Mouse (Mus musculus): Measurements from ENCODE around the gene Fam83c. TPM values are rescaled to one million over a fixed set of nuclear protein-coding genes. Genes with fewer than 3 reads are reported as not detected.
A peak's percentile ranks its signal among the peaks of the same experiment; 100 is the strongest.
"Not testable (repeated sequence)": the region's sequence is repeated elsewhere in the genome, so short reads cannot be mapped to it uniquely, and the experiment has no call there.

The Fam83c gene
- polyA plus RNA-seq, 1 experiment from 2014 or later, result 0.74 TPM

DNA sequence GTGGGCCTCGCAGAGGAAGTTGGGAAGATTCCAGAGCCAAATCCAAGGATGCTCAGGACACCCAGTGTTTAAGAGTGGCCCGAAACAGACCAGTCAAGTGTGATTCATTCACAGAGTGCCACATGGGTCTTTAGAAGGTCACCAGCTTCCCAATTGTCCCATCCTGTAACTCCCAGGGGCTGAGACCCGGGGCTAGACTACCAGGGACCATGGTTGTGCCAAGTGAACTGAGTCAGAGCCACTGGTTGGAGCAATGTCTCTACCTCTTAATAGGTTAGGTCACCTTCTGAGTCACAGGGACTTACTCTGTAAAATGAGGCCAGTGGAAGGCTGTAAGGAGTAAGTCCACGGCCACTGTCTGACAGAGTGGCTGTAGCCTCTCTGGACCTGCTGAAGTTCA is 4.3 kb upstream of the Fam83c start:
- no peaks in the 10 kb centered on the region for H3K36me3 ChIP-seq (ENCODE audit: control insufficient read depth, insufficient read depth, low read length)
- WGBS, result 77% methylated on average over 4 of the region's 4 CpGs
- no peak overlapping the region for H3K27ac ChIP-seq (replicated peaks; ENCODE audit: low read depth, low read length)
- no peaks in the 10 kb centered on the region for H3K4me1 ChIP-seq (ENCODE audit: control insufficient read depth, insufficient read depth, low read length)
- H3K4me2 ChIP-seq (ENCODE audit: low read depth, low read length), result no peak overlapping the region
- H3K4me3 ChIP-seq (ENCODE audit: low read depth, low read length), result no peak overlapping the region
- DNase-seq (ENCODE audit: low spot score), result no peak
- H3K27me3 ChIP-seq (replicated peaks; ENCODE audit: control insufficient read depth, insufficient read depth, low read length), result no peaks in the 10 kb centered on the region
- no peaks in the 10 kb centered on the region for H3K9me3 ChIP-seq (ENCODE audit: control insufficient read depth, low read length)
- no peak for ATAC-seq (ENCODE audit: low read depth)
- no peak overlapping the region for H3K9ac ChIP-seq (ENCODE audit: low read depth, low read length)

DNA sequence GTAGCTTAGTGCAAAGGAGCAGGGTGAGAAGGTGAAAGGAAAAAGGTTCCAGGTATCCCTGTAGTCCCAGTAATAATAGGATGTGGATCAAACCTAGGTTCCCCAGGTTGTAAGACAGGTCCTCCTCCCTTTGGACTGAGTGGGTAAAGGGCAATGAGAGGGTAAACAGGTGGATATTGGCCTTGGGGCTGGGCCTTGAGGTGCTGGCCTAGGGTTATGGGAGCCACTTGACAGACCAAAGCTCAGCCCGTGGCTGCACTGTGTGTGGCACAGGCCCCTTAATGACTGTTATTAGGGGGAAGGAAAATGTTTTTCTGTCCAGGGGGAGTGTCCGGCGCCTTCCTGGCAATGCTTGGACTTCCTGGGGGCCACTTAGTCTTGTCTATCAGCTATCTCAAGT is 3.3 kb upstream of the Fam83c start:
- ATAC-seq (ENCODE audit: low read depth) (no peak), DNase-seq (ENCODE audit: low spot score) (no peak)
- WGBS, result 59% methylated on average over 3 of the region's 3 CpGs
- Histone ChIP-seq H3K27ac (replicated peaks; ENCODE audit: low read depth, low read length) (no peak overlapping the region), H3K4me3 (ENCODE audit: low read depth, low read length) (no peak overlapping the region), H3K9ac (ENCODE audit: low read depth, low read length) (no peak overlapping the region), H3K36me3 (ENCODE audit: control insufficient read depth, insufficient read depth, low read length) (no peaks in the 10 kb centered on the region), H3K27me3 (replicated peaks; ENCODE audit: control insufficient read depth, insufficient read depth, low read length) (no peaks in the 10 kb centered on the region), H3K4me2 (ENCODE audit: low read depth, low read length) (no peak overlapping the region), H3K9me3 (ENCODE audit: control insufficient read depth, low read length) (no peaks in the 10 kb centered on the region), H3K4me1 (ENCODE audit: control insufficient read depth, insufficient read depth, low read length) (no peaks in the 10 kb centered on the region)

DNA sequence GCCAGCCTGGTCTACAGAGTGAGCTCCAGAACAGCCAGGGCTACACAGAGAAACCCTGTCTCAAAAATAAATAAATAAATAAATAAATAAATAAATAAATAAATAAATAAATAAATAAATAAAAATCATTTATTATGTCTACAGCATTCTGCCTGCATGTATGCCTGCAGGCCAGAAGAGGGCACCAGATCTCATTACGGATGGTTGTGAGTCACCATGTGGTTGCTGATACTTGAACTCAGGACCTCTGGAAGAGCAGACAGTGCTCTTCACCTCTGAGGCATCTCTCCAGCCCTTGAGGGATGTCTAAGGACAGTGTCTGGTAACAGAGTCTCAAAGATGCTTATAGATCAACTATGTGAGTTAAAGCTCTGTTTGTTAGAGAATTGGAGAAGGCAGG is 2.6 kb downstream of the Fam83c start:
- H3K4me2 ChIP-seq (ENCODE audit: low read depth, low read length); DNase-seq (ENCODE audit: low spot score); H3K4me1 ChIP-seq (ENCODE audit: control insufficient read depth, insufficient read depth, low read length); H3K27me3 ChIP-seq (replicated peaks; ENCODE audit: control insufficient read depth, insufficient read depth, low read length); H3K9me3 ChIP-seq (ENCODE audit: control insufficient read depth, low read length); ATAC-seq (ENCODE audit: low read depth); H3K4me3 ChIP-seq (ENCODE audit: low read depth, low read length); H3K36me3 ChIP-seq (ENCODE audit: control insufficient read depth, insufficient read depth, low read length); H3K9ac ChIP-seq (ENCODE audit: low read depth, low read length); H3K27ac ChIP-seq (replicated peaks; ENCODE audit: low read depth, low read length): not testable (repeated sequence)
- WGBS, result 72% methylated on average over 1 of the region's 1 CpGs

DNA sequence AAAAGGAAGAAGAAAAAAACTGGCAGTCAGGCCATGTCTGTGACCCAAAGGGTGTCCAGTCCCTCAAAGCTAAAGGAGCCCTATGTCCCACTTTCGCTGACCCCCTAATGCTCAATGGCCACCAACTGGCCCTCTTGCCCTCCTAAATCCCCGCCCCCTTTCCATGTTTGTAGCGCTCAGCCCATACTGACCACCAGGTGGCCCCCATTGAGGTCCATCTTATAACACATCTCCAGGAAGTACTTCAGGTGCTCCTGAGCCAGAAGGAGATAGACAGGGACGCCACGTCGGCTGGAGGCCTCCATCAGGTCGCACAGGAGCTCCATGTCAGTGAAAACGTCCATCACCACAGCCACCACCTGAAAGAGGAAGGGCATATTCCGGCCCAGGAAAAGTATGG is 3.4 kb downstream of the Fam83c start:
- peaks cover 9% of the 10 kb centered on the region for H3K4me1 ChIP-seq (ENCODE audit: control insufficient read depth, insufficient read depth, low read length)
- DNase-seq (ENCODE audit: low spot score) (no peak), ATAC-seq (ENCODE audit: low read depth) (no peak)
- WGBS, result 57% methylated on average over 9 of the region's 9 CpGs
- no peak overlapping the region for H3K27ac ChIP-seq (replicated peaks; ENCODE audit: low read depth, low read length)
- no peaks in the 10 kb centered on the region for H3K9me3 ChIP-seq (ENCODE audit: control insufficient read depth, low read length)
- H3K4me2 ChIP-seq (ENCODE audit: low read depth, low read length), result no peak overlapping the region
- no peaks in the 10 kb centered on the region for H3K27me3 ChIP-seq (replicated peaks; ENCODE audit: control insufficient read depth, insufficient read depth, low read length)
- no peak overlapping the region for H3K4me3 ChIP-seq (ENCODE audit: low read depth, low read length)
- no peak overlapping the region for H3K9ac ChIP-seq (ENCODE audit: low read depth, low read length)
- H3K36me3 ChIP-seq (ENCODE audit: control insufficient read depth, insufficient read depth, low read length), result no peaks in the 10 kb centered on the region

DNA sequence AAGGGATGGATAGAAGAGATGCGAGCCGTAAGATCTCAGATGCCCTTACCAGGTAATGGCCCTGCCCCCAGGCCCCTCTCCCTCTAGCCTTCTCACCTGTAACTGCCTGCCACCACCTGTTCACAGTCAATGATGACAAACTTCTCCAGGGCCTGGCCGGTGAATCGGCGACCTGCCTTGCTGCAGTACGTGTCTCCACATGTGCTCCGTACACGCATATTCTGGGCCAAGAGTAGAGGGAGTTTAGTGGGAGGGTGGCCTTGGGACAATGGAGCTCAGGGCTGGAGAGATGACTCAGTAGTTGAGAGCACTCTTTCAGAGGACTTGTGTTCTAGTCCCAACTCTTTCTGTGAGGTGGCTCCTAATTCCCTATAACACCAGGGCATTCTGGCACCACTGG is 3.8 kb downstream of the Fam83c start:
- Histone ChIP-seq H3K9me3 (ENCODE audit: control insufficient read depth, low read length) (no peaks in the 10 kb centered on the region), H3K4me3 (ENCODE audit: low read depth, low read length) (no peak overlapping the region)
- ATAC-seq (ENCODE audit: low read depth), result no peak

DNA sequence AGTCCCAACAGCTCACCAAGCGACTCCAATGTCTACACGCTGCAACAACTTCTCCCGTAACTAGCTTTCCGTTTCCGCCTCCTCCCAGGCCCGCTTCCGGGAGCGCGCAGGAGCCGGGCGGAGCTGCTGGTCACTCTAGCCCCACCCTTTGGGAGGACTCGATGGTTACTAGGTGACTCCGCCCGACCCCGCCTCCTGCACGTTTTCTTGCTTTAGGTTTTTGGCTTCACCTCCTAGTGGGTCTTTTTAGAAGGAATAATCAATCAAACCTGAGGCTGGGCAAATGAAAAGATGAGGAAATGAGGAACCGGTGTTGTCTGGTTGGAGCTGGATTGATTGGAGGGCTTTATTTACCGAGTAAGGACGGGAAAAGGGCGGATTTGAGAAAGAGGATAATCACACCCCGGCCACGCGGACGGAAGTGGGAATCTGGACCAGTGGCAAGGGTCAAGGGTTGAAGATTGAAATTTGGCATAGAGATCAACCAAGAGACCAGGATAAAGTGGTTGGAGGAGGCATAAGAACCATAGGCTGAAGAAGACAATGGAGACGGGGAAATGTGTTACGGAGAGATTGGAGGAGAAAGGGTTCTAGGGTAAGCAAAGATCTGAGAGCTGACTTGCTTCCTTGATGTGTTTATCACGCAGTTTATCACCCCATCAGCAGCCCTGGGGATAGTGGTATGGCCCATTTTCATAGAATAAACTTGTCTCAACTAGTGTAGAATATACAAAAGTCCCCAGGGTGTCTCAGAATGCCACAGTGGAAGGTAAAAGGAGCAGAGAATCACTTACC is 7.8 kb downstream of the Fam83c start, which contains the start of gene Eif6:
Gene Eif6 (minus strand): TSS at position 296 of the 795 bp plus-strand sequence.
- H3K4me1 ChIP-seq (ENCODE audit: control insufficient read depth, insufficient read depth, low read length), result peaks cover 16% of the 10 kb centered on the region
- WGBS, result 3% methylated on average over 27 of the region's 27 CpGs

More for the DNA sequence above, 3.8 kb downstream of the Fam83c start:
- Histone ChIP-seq H3K4me1 (ENCODE audit: control insufficient read depth, insufficient read depth, low read length) (peaks cover 9% of the 10 kb centered on the region), H3K9ac (ENCODE audit: low read depth, low read length) (no peak overlapping the region), H3K4me2 (ENCODE audit: low read depth, low read length) (no peak overlapping the region), H3K27me3 (replicated peaks; ENCODE audit: control insufficient read depth, insufficient read depth, low read length) (no peaks in the 10 kb centered on the region), H3K36me3 (ENCODE audit: control insufficient read depth, insufficient read depth, low read length) (no peaks in the 10 kb centered on the region), H3K27ac (replicated peaks; ENCODE audit: low read depth, low read length) (no peak overlapping the region)
- WGBS, result 97% methylated on average over 8 of the region's 8 CpGs
- DNase-seq (ENCODE audit: low spot score), result no peak

DNA sequence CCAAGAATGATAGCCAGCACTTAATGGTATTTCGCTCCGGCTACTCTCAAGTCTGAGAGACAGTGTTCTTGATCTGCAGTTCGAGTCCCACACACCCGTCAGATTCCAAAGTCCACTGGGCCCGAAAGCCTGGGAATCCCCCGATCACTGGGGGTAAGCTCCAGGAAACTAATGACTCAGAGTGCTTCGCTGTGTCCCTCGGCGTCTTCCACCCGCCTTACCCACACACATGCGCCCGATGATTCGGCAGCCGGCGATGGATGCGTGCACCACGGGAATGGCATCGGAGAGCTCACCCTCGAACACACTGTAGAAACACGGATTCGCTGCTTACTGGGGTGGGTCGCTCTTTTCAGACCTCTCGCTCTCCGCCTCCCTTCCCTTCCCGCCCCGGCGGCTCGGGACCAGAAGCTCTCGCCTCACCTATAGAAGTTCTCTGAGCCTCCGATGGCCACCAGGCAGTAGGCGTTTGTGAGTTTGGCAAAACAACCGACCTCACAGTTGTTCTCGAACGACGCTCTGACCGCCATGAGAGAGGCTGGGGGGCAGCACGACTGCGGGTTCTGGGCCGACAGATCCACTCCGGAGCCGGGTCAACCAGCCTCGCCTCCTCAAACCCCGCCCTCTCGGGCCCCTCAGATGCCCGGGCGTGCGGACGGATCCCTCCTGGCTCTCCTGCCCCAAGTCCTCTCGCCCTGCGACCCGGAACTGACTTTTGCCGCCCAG is 8.6 kb downstream of the Fam83c start:
- Histone ChIP-seq H3K4me2 (ENCODE audit: low read depth, low read length) (peak overlapping the region; percentile 72), H3K9me3 (ENCODE audit: control insufficient read depth, low read length) (no peaks in the 10 kb centered on the region), H3K4me3 (ENCODE audit: low read depth, low read length) (peak overlapping the region; percentile 74), H3K27me3 (replicated peaks; ENCODE audit: control insufficient read depth, insufficient read depth, low read length) (no peaks in the 10 kb centered on the region), H3K9ac (ENCODE audit: low read depth, low read length) (peak overlapping the region; percentile 82), H3K36me3 (ENCODE audit: control insufficient read depth, insufficient read depth, low read length) (peaks cover 27% of the 10 kb centered on the region), H3K4me1 (ENCODE audit: control insufficient read depth, insufficient read depth, low read length) (peaks cover 16% of the 10 kb centered on the region), H3K27ac (replicated peaks; ENCODE audit: low read depth, low read length) (peak overlapping the region; percentile 72)
- DNase-seq (ENCODE audit: low spot score) (no peak), ATAC-seq (ENCODE audit: low read depth) (no peak)
- 3% methylated on average over 40 of the region's 52 CpGs for WGBS

More for the DNA sequence above, 7.8 kb downstream of the Fam83c start, which contains the start of gene Eif6:
- ATAC-seq (ENCODE audit: low read depth) (peak; percentile 97), DNase-seq (ENCODE audit: low spot score) (peak; percentile 97)
- H3K4me3 ChIP-seq (ENCODE audit: low read depth, low read length), result peak within 1 kb of the TSS; percentile 74
- peak within 1 kb of the TSS; percentile 82 for H3K9ac ChIP-seq (ENCODE audit: low read depth, low read length)
- no peaks in the 10 kb centered on the region for H3K27me3 ChIP-seq (replicated peaks; ENCODE audit: control insufficient read depth, insufficient read depth, low read length)
- peaks cover 21% of the 10 kb centered on the region for H3K36me3 ChIP-seq (ENCODE audit: control insufficient read depth, insufficient read depth, low read length)
- peak within 1 kb of the TSS; percentile 72 for H3K4me2 ChIP-seq (ENCODE audit: low read depth, low read length)
- H3K9me3 ChIP-seq (ENCODE audit: control insufficient read depth, low read length), result no peaks in the 10 kb centered on the region
- H3K27ac ChIP-seq (replicated peaks; ENCODE audit: low read depth, low read length), result peak within 1 kb of the TSS; percentile 72

DNA sequence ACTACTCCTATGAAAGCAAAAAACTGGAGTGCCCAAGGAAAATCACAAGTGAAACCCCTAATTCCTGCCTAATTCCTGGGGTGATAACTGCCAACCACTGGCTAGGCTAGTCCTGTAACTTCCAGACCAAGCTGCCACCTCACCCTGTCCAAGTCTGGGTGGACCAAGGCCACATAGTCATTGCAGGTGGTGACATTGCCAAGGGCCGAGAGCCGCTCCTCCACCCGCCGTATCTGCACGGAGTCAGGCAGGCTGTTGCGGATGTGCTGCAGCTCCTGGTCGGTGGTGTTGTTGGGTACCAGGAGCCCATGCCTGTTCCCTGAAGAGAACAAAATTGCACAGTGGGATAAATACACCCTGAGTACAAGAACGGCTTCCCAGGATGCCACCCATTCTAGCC is 10.9 kb downstream of the Fam83c start:
- H3K4me3 ChIP-seq (ENCODE audit: low read depth, low read length), result no peak overlapping the region
- 93% methylated on average over 8 of the region's 8 CpGs for WGBS
- H3K4me2 ChIP-seq (ENCODE audit: low read depth, low read length), result no peak overlapping the region
- ATAC-seq (ENCODE audit: low read depth) (no peak), DNase-seq (ENCODE audit: low spot score) (no peak)
- H3K9me3 ChIP-seq (ENCODE audit: control insufficient read depth, low read length), result no peaks in the 10 kb centered on the region
- no peak overlapping the region for H3K27ac ChIP-seq (replicated peaks; ENCODE audit: low read depth, low read length)
- no peaks in the 10 kb centered on the region for H3K27me3 ChIP-seq (replicated peaks; ENCODE audit: control insufficient read depth, insufficient read depth, low read length)
- H3K36me3 ChIP-seq (ENCODE audit: control insufficient read depth, insufficient read depth, low read length), result peaks cover 43% of the 10 kb centered on the region
- H3K4me1 ChIP-seq (ENCODE audit: control insufficient read depth, insufficient read depth, low read length), result peaks cover 16% of the 10 kb centered on the region
- H3K9ac ChIP-seq (ENCODE audit: low read depth, low read length), result no peak overlapping the region
